Mouse (Mus musculus) heart, postnatal 0 days (tissue): ENCODE measurements around the gene Rangrf. TPM values are rescaled to one million over a fixed set of nuclear protein-coding genes. Genes with fewer than 3 reads are reported as not detected.
"Not testable (repeated sequence)": the region's sequence is repeated elsewhere in the genome, so short reads cannot be mapped to it uniquely, and the experiment has no call there.

ENCODE experiments used
- ATAC-seq: fragments of 200-750 bp; cut with Nextera tagmentation; 2 replicates; pipeline ENCODE4 v1.8.0; 2017; ENCODE audit warnings: low read depth, moderate number of reproducible peaks, moderate library complexity; ENCODE audit not compliant: insufficient read depth
- DNase-seq: peaks from one replicate; pipeline ENCODE4 v3.0.0-alpha.2; 2016; ENCODE audit warnings: low spot score
- H3K27ac ChIP-seq: fragments of 300-500 bp; sonication (generic); 2 replicates; pipeline ENCODE4 v1.5.1; 2014; ENCODE audit warnings: low read depth, mild to moderate bottlenecking
- H3K27me3 ChIP-seq: fragments of 300-500 bp; sonication (generic); 2 replicates; pipeline ENCODE4 v1.6.1; 2014; ENCODE audit warnings: low read length, mixed read lengths; ENCODE audit not compliant: control insufficient read depth, insufficient read depth
- H3K36me3 ChIP-seq: fragments of 300-500 bp; sonication (generic); replicated peaks from 2 replicates; pipeline ENCODE4 v1.6.1; 2014; ENCODE audit warnings: low read length, mixed read lengths; ENCODE audit not compliant: control insufficient read depth, insufficient read depth
- H3K4me1 ChIP-seq: fragments of 300-500 bp; sonication (generic); 2 replicates; pipeline ENCODE4 v1.6.1; 2014; ENCODE audit warnings: antibody characterized with exemption; ENCODE audit not compliant: control insufficient read depth, insufficient read depth
- H3K4me2 ChIP-seq: fragments of 300-500 bp; sonication (generic); 2 replicates; pipeline ENCODE4 v1.6.1; 2014; ENCODE audit warnings: low read depth, mild to moderate bottlenecking, low read length, moderate library complexity
- H3K4me3 ChIP-seq: fragments of 300-500 bp; sonication (generic); 2 replicates; pipeline ENCODE4 v1.5.1; 2014; ENCODE audit warnings: low read depth, low read length
- H3K9ac ChIP-seq: fragments of 300-500 bp; sonication (generic); replicated peaks from 2 replicates; pipeline ENCODE4 v1.6.1; 2014; ENCODE audit warnings: low read depth, low read length, mixed read lengths
- H3K9me3 ChIP-seq: fragments of 300-500 bp; sonication (generic); replicated peaks from 2 replicates; pipeline ENCODE4 v1.6.1; 2016; ENCODE audit warnings: low read length; ENCODE audit not compliant: control insufficient read depth
- CTCF ChIP-seq: IDR thresholded peaks from 2 replicates; pipeline ENCODE4 v1.5.1; 2016; ENCODE audit warnings: antibody characterized with exemption, control low read depth, low read depth
- EP300 ChIP-seq: IDR thresholded peaks from 2 replicates; pipeline ENCODE4 v1.6.1; 2016; ENCODE audit warnings: antibody characterized with exemption, low read depth
- WGBS: fragments of 180-500 bp; shearing (Covaris S2); extraction: QIAGEN DNeasy Blood & Tissue Kit; methylation state at CpG from one replicate; pipeline ENCODE4 v1.1.7; 2014; 5-methylcytosine and 5-hydroxymethylcytosine counted together
- polyA plus RNA-seq: library from polyadenylated mRNA; unstranded; fragments of >200 nt; fragmentation: Nextera tagmentation; extraction: Ambion mirVana; gene quantifications from 2 replicates; pipeline ENCODE4 v1.2.1, GENCODE M21; 2015
- total RNA-seq: library from RNA; depleted of rRNA; stranded (reverse); fragments of >200 nt; gene quantifications from 2 replicates; pipeline ENCODE4 v1.2.3, GENCODE M21; 2014; ENCODE audit warnings: low replicate concordance

The Rangrf gene
- total and polyA plus RNA-seq, 2 experiments from 2014 or later = 78.0 to 101 TPM

DNA sequence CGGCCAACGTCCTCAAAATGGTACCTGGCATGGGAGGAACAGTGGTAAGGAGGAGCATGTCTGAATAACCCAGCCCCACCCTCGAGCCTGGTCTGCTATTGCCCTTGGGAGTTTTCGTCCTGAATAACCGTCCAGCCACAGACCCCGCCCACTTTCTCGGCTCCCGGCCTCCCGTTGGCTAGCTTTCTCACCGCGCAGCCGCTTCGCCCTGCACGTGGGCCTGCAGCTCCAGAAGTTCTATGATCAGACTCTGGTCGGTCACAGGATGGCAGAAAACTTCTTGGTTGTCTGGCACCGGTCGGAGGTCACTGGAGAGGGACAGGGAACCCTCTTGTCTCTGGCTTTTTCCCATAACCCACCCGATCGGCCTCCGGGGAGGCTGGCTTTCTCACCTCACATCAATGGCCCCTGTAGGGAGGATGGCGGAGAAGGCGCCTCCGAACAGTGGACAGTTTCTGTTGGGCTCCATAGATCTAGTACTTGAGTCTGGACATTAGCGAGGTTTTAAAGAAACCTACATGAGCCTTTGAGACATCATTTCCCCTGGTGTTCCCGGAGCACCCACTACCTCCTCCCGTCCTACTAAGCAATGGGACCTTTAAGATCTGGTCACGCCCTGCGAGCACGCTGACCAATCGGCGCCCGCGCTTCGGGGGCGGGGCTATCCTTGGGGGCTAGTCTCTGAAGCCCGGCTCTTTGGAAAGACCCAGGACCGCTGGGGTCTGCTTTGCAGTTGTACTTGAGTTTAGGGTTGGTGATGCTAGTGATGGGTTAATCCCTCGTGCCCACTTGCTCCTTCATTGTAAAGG lies 1.5 kb downstream of the Rangrf start:
- WGBS = under 1% methylated on average over 35 of the region's 38 CpGs
- H3K36me3 ChIP-seq, H3K27me3 ChIP-seq: not testable (repeated sequence)

DNA sequence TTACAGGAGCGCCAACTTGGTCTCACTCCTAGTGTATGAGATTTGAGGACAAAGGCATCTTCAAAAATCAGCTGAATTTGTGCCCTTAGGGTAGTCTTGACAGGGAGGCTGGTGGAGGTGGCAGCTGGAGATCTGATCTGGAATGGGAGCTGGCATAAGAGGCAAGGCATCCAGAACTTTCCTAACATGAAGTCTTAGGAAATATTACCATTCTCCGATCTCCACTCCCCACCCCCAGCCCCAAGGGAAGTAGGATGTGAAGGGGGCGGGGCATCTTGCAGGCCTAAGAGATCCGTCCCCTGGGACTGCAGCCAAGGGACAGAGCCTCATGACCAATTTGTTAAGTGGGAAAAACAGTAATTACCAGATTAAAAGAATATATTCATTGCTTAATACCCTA lies 4.8 kb downstream of the Rangrf start:
- TF ChIP-seq EP300 = no peak
- no peak for TF ChIP-seq CTCF
- H3K36me3 ChIP-seq = no peaks in the 10 kb centered on the region
- no peak overlapping the region for H3K9ac ChIP-seq
- no peak overlapping the region for H3K27ac ChIP-seq
- peaks cover 28% of the 10 kb centered on the region for H3K4me1 ChIP-seq
- no peak for ATAC-seq
- no peak overlapping the region for H3K4me3 ChIP-seq
- 59% methylated on average over 4 of the region's 4 CpGs for WGBS
- no peak for DNase-seq
- H3K4me2 ChIP-seq = no peak overlapping the region
- no peaks in the 10 kb centered on the region for H3K9me3 ChIP-seq
- H3K27me3 ChIP-seq = no peaks in the 10 kb centered on the region

More for the DNA sequence above, 1.5 kb downstream of the Rangrf start:
- Histone ChIP-seq H3K4me2 (peak overlapping the region; percentile 65), H3K4me1 (peaks cover 28% of the 10 kb centered on the region), H3K4me3 (peak overlapping the region; percentile 46), H3K27ac (peak overlapping the region; percentile 61)
- not testable (repeated sequence) for H3K9me3 ChIP-seq, H3K9ac ChIP-seq
- DNase-seq (peak; percentile 85), ATAC-seq (peak; percentile 90)
- TF ChIP-seq EP300 = 0 out of 2 replicates have a peak, but pooled peaks have one; percentile 24

DNA sequence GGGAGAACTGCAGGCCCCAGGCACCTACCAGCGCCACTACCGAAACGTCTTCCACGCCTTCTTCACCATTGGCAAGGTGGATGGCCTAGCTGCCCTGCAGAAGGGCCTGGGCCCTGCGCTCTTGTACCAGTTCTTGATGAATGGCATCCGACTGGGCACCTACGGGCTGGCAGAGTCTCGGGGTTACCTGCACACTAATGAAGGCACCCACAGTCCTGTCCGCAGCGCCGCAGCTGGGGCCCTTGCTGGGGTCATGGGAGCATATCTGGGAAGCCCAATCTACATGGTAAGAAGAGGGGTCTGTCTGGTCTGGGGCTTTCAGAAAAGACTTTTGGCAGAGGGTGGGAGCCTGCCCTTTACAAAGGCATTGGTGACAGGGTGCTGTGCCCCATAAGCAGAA lies 6.2 kb downstream of the Rangrf start:
- ATAC-seq (no peak), DNase-seq (no peak)
- H3K27me3 ChIP-seq = no peaks in the 10 kb centered on the region
- no peaks in the 10 kb centered on the region for H3K36me3 ChIP-seq
- no peak for TF ChIP-seq CTCF
- no peak for TF ChIP-seq EP300
- no peak overlapping the region for H3K4me3 ChIP-seq
- peaks cover 28% of the 10 kb centered on the region for H3K4me1 ChIP-seq
- 90% methylated on average over 11 of the region's 11 CpGs for WGBS
- H3K4me2 ChIP-seq = no peak overlapping the region
- H3K9ac ChIP-seq = no peak overlapping the region
- H3K27ac ChIP-seq = no peak overlapping the region
- no peaks in the 10 kb centered on the region for H3K9me3 ChIP-seq

GRCm38 (mm10) chr11:68967337-68968282 lies 7.4 kb downstream of the Rangrf start, which contains the start of gene Slc25a35:
Gene Slc25a35, plus strand, starts transcription at chr11:68968131.
- H3K36me3 ChIP-seq = no peaks in the 10 kb centered on the region
- peak; percentile 87 for ATAC-seq
- peak within 1 kb of the TSS; percentile 60 for H3K4me3 ChIP-seq
- H3K27ac ChIP-seq = no peak within 1 kb of the TSS
- no peaks in the 10 kb centered on the region for H3K27me3 ChIP-seq
- no peaks in the 10 kb centered on the region for H3K9me3 ChIP-seq
- no peak for TF ChIP-seq EP300
- TF ChIP-seq CTCF = peak; percentile 26
- WGBS = 1% methylated on average over 47 of the region's 50 CpGs
- peak within 1 kb of the TSS; percentile 44 for H3K9ac ChIP-seq
- H3K4me2 ChIP-seq = peak within 1 kb of the TSS; percentile 78
- peak; percentile 90 for DNase-seq
- peaks cover 23% of the 10 kb centered on the region for H3K4me1 ChIP-seq

GRCm38 (mm10) chr11:68966554-68966953 lies 8.4 kb downstream of the Rangrf start:
- Histone ChIP-seq H3K9ac (no peak overlapping the region), H3K4me2 (no peak overlapping the region), H3K27ac (no peak overlapping the region), H3K27me3 (no peaks in the 10 kb centered on the region), H3K36me3 (no peaks in the 10 kb centered on the region), H3K9me3 (no peaks in the 10 kb centered on the region), H3K4me1 (peaks cover 15% of the 10 kb centered on the region), H3K4me3 (no peak overlapping the region)
- 50% methylated on average over 1 of the region's 1 CpGs for WGBS
- TF ChIP-seq CTCF (no peak), EP300 (no peak)
- ATAC-seq = no peak
- no peak for DNase-seq
